Mouse (Mus musculus) heart, postnatal 0 days (tissue): ENCODE measurements around the gene Sar1b. TPM values are rescaled to one million over a fixed set of nuclear protein-coding genes. Genes with fewer than 3 reads are reported as not detected.

ENCODE experiments used
- ATAC-seq: fragments of 200-750 bp; cut with Nextera tagmentation; 2 replicates; pipeline ENCODE4 v1.8.0; 2017; ENCODE audit warnings: low read depth, moderate number of reproducible peaks, moderate library complexity; ENCODE audit not compliant: insufficient read depth
- DNase-seq: peaks from one replicate; pipeline ENCODE4 v3.0.0-alpha.2; 2016; ENCODE audit warnings: low spot score
- H3K27ac ChIP-seq: fragments of 300-500 bp; sonication (generic); 2 replicates; pipeline ENCODE4 v1.5.1; 2014; ENCODE audit warnings: low read depth, mild to moderate bottlenecking
- H3K27me3 ChIP-seq: fragments of 300-500 bp; sonication (generic); 2 replicates; pipeline ENCODE4 v1.6.1; 2014; ENCODE audit warnings: low read length, mixed read lengths; ENCODE audit not compliant: control insufficient read depth, insufficient read depth
- H3K36me3 ChIP-seq: fragments of 300-500 bp; sonication (generic); replicated peaks from 2 replicates; pipeline ENCODE4 v1.6.1; 2014; ENCODE audit warnings: low read length, mixed read lengths; ENCODE audit not compliant: control insufficient read depth, insufficient read depth
- H3K4me1 ChIP-seq: fragments of 300-500 bp; sonication (generic); 2 replicates; pipeline ENCODE4 v1.6.1; 2014; ENCODE audit warnings: antibody characterized with exemption; ENCODE audit not compliant: control insufficient read depth, insufficient read depth
- H3K4me2 ChIP-seq: fragments of 300-500 bp; sonication (generic); 2 replicates; pipeline ENCODE4 v1.6.1; 2014; ENCODE audit warnings: low read depth, mild to moderate bottlenecking, low read length, moderate library complexity
- H3K4me3 ChIP-seq: fragments of 300-500 bp; sonication (generic); 2 replicates; pipeline ENCODE4 v1.5.1; 2014; ENCODE audit warnings: low read depth, low read length
- H3K9ac ChIP-seq: fragments of 300-500 bp; sonication (generic); replicated peaks from 2 replicates; pipeline ENCODE4 v1.6.1; 2014; ENCODE audit warnings: low read depth, low read length, mixed read lengths
- H3K9me3 ChIP-seq: fragments of 300-500 bp; sonication (generic); replicated peaks from 2 replicates; pipeline ENCODE4 v1.6.1; 2016; ENCODE audit warnings: low read length; ENCODE audit not compliant: control insufficient read depth
- CTCF ChIP-seq: IDR thresholded peaks from 2 replicates; pipeline ENCODE4 v1.5.1; 2016; ENCODE audit warnings: antibody characterized with exemption, control low read depth, low read depth
- EP300 ChIP-seq: IDR thresholded peaks from 2 replicates; pipeline ENCODE4 v1.6.1; 2016; ENCODE audit warnings: antibody characterized with exemption, low read depth
- WGBS: fragments of 180-500 bp; shearing (Covaris S2); extraction: QIAGEN DNeasy Blood & Tissue Kit; methylation state at CpG from one replicate; pipeline ENCODE4 v1.1.7; 2014; 5-methylcytosine and 5-hydroxymethylcytosine counted together
- polyA plus RNA-seq: library from polyadenylated mRNA; unstranded; fragments of >200 nt; fragmentation: Nextera tagmentation; extraction: Ambion mirVana; gene quantifications from 2 replicates; pipeline ENCODE4 v1.2.1, GENCODE M21; 2015
- total RNA-seq: library from RNA; depleted of rRNA; stranded (reverse); fragments of >200 nt; gene quantifications from 2 replicates; pipeline ENCODE4 v1.2.3, GENCODE M21; 2014; ENCODE audit warnings: low replicate concordance

Sar1b gene
- total and polyA plus RNA-seq, 2 experiments from 2014 or later: 134 to 194 TPM

GRCm38 (mm10) chr11:51823271-51823670 is 59.8 kb downstream of the Sar1b start:
- ATAC-seq: no peak
- no peak for TF ChIP-seq CTCF
- TF ChIP-seq EP300: no peak

GRCm38 (mm10) chr11:51823963-51824753 is 60.7 kb downstream of the Sar1b start:
- ATAC-seq (peak; percentile 49), DNase-seq (peak; percentile 26)
- H3K27ac ChIP-seq: no peak overlapping the region
- no peak overlapping the region for H3K9ac ChIP-seq
- H3K4me2 ChIP-seq: no peak overlapping the region
- WGBS: 61% methylated on average over 3 of the region's 3 CpGs
- H3K27me3 ChIP-seq: no peaks in the 10 kb centered on the region
- TF ChIP-seq CTCF (no peak), EP300 (no peak)
- peaks cover 8% of the 10 kb centered on the region; the same call in 1 of the 2 replicates for H3K4me1 ChIP-seq
- H3K9me3 ChIP-seq: no peaks in the 10 kb centered on the region
- no peak overlapping the region for H3K4me3 ChIP-seq
- H3K36me3 ChIP-seq: peaks cover 18% of the 10 kb centered on the region

More at GRCm38 (mm10) chr11:51823271-51823670, 59.8 kb downstream of the Sar1b start:
- no peak overlapping the region for H3K9ac ChIP-seq
- no peaks in the 10 kb centered on the region for H3K9me3 ChIP-seq
- no peak overlapping the region for H3K4me3 ChIP-seq
- 89% methylated on average over 11 of the region's 11 CpGs for WGBS
- H3K4me2 ChIP-seq: no peak overlapping the region
- no peaks in the 10 kb centered on the region for H3K27me3 ChIP-seq
- H3K4me1 ChIP-seq: peaks cover 8% of the 10 kb centered on the region; the same call in 1 of the 2 replicates
- H3K36me3 ChIP-seq: peaks cover 18% of the 10 kb centered on the region
- DNase-seq: no peak
- no peak overlapping the region for H3K27ac ChIP-seq

DNA sequence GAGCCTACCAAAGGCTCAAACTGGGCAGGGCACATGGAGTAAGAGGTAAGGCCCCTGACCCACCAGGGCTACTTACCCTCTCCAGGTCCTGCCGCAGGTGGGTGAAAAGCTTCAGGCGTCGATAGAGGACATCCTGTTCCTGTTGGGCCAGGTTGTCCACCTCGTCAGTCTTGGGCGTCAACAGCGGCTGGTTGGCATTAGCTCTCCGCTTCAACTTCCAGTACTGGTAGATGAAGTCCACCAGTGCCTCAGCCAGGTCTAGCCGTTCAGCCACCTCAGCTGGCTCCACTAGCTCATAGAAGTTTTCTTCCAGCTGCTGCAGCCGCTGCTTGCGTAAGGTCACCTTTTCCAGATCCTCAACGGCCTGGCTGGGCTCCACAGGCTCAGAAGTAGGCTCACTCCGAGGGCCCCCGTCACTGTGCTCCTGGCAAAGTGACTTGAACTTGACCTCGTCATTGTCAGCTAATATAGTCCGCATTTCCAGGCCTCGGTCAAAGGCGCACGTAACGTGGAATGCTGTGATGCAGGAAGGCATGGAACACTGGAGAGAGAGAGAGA is 61.5 kb downstream of the Sar1b start:
- Histone ChIP-seq H3K4me1 (peaks cover 8% of the 10 kb centered on the region; the same call in 1 of the 2 replicates), H3K9ac (no peak overlapping the region), H3K4me3 (no peak overlapping the region), H3K36me3 (peaks cover 18% of the 10 kb centered on the region), H3K9me3 (no peaks in the 10 kb centered on the region), H3K4me2 (no peak overlapping the region), H3K27ac (no peak overlapping the region), H3K27me3 (no peaks in the 10 kb centered on the region)
- ATAC-seq: no peak
- TF ChIP-seq CTCF (no peak), EP300 (no peak)
- no peak for DNase-seq
- 74% methylated on average over 19 of the region's 19 CpGs for WGBS

DNA sequence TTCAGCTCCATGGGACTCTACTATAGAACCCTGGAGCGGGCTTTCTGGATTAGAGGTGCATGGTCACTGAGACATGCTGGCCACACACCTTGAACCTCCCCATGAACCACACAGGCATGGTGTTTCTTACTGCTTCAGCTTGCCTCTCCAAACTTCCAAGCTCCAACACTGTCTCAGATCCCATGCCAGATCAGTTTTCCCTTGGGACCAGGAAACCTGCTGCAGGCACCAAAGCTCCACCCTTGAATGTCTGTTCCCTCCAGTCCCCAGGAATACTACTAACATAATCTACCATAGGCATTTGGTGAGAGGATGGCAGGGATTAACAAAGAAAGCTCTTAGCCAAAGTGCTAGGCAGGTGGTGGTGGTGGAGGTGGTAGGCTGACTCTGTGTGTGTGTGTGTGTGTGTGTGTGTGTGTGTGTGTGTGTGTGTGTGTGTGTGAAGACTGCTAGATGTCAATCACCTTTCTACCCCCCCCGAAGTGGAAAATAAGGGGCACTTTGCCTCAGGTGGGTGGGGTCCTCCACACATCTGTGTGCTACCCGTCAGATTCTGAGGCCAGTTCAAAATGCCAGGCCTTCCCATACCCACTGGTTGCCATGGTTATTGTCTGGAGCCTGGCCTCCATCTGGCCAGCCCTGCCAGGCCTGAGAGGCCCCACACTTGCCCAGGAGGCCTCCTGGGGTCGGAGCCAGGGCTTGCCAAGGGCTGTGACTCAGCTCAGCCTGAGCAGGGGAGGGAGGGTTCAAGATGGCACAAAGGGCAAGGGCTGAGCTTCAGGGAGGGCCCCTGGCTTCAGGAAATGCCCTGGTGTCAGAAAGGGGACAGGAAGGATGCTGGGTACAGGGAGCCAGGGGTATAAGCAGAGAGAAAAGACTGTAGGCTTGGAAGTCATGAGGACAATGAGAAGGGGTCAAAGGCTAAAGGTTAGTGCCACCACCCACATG is 68.7 kb downstream of the Sar1b start:
- no peak overlapping the region for H3K27ac ChIP-seq
- H3K4me2 ChIP-seq: no peak overlapping the region
- no peaks in the 10 kb centered on the region for H3K4me1 ChIP-seq
- no peak for DNase-seq
- peak; percentile 4; the same call in 1 of the 2 replicates for ATAC-seq
- no peaks in the 10 kb centered on the region for H3K9me3 ChIP-seq
- peaks cover 11% of the 10 kb centered on the region; the same call in 1 of the 2 replicates for H3K36me3 ChIP-seq
- no peak overlapping the region for H3K4me3 ChIP-seq
- TF ChIP-seq CTCF (no peak), EP300 (no peak)
- 78% methylated on average over 4 of the region's 4 CpGs for WGBS
- H3K27me3 ChIP-seq: no peaks in the 10 kb centered on the region
- no peak overlapping the region for H3K9ac ChIP-seq

DNA sequence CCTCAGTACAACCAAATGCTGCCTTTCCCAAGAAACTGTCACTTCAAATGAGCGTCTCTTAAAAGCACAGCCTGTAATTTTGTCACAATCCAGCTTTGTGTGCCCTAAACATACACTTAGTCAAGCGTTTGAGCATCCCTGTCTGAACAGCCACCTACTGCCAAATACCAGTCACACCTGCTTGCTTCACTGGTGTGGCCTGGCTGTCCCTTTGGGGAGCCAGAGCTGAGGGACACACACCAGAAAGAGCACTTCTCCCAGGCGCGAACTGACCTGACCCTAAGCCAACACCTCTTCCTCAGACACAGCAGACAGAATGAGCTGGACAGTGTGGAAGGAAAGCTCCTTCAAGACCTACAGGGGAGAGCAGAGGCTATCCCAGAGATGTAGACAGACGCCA is 69.5 kb downstream of the Sar1b start:
- no peak for TF ChIP-seq CTCF
- no peak for TF ChIP-seq EP300
- Histone ChIP-seq H3K27me3 (no peaks in the 10 kb centered on the region), H3K4me3 (no peak overlapping the region), H3K27ac (no peak overlapping the region), H3K4me2 (no peak overlapping the region), H3K9ac (no peak overlapping the region), H3K4me1 (no peaks in the 10 kb centered on the region), H3K9me3 (no peaks in the 10 kb centered on the region), H3K36me3 (peaks cover 10% of the 10 kb centered on the region; the same call in 1 of the 2 replicates)
- whole genome bisulfite sequencing: 81% methylated on average over 5 of the region's 5 CpGs
- ATAC-seq: no peak
- no peak for DNase-seq
